Mouse (Mus musculus) embryonic facial prominence, embryonic 15.5 days (tissue): ENCODE data around the gene Evi5. TPM values are rescaled to one million over a fixed set of nuclear protein-coding genes. Genes with fewer than 3 reads are reported as not detected.

Source experiments
- ATAC-seq: fragments of 200-750 bp; cut with Nextera tagmentation; 2 replicates; pipeline ENCODE4 v1.8.0; 2017; ENCODE audit warnings: low read depth, moderate TSS enrichment; ENCODE audit not compliant: insufficient number of reproducible peaks, low FRiP score, low TSS enrichment
- H3K27ac ChIP-seq: fragments of 300-500 bp; sonication (generic); replicated peaks from 2 replicates; pipeline ENCODE4 v1.5.1; 2015; ENCODE audit warnings: mild to moderate bottlenecking, inconsistent platforms
- H3K27me3 ChIP-seq: fragments of 300-500 bp; sonication (generic); 2 replicates; pipeline ENCODE4 v1.6.1; 2015; ENCODE audit warnings: inconsistent platforms
- H3K36me3 ChIP-seq: fragments of 300-500 bp; sonication (generic); 2 replicates; pipeline ENCODE4 v1.6.1; 2015; ENCODE audit warnings: mild to moderate bottlenecking, inconsistent platforms
- H3K4me1 ChIP-seq: fragments of 300-500 bp; sonication (generic); 2 replicates; pipeline ENCODE4 v1.6.1; 2015; ENCODE audit warnings: inconsistent platforms
- H3K4me2 ChIP-seq: fragments of 300-500 bp; sonication (generic); replicated peaks from 2 replicates; pipeline ENCODE4 v1.6.1; 2015; ENCODE audit warnings: mild to moderate bottlenecking, inconsistent platforms
- H3K4me3 ChIP-seq: fragments of 300-500 bp; sonication (generic); replicated peaks from 2 replicates; pipeline ENCODE4 v1.5.1; 2015; ENCODE audit warnings: mild to moderate bottlenecking, inconsistent platforms
- H3K9ac ChIP-seq: fragments of 300-500 bp; sonication (generic); 2 replicates; pipeline ENCODE4 v1.6.1; 2015; ENCODE audit warnings: inconsistent platforms
- H3K9me3 ChIP-seq: fragments of 300-500 bp; sonication (generic); replicated peaks from 2 replicates; pipeline ENCODE4 v1.6.1; 2016; ENCODE audit warnings: inconsistent platforms
- WGBS: fragments of 180-500 bp; shearing (Covaris S2); methylation state at CpG from one replicate; pipeline ENCODE4 v1.1.7; 2015; 5-methylcytosine and 5-hydroxymethylcytosine counted together
- polyA plus RNA-seq: library from polyadenylated mRNA; unstranded; fragments of >200 nt; fragmentation: Nextera tagmentation; extraction: Ambion mirVana; gene quantifications from 2 replicates; pipeline ENCODE4 v1.2.1, GENCODE M21; 2015

The Evi5 gene
- polyA plus RNA-seq, 1 experiment from 2014 or later: 64.0 TPM

DNA sequence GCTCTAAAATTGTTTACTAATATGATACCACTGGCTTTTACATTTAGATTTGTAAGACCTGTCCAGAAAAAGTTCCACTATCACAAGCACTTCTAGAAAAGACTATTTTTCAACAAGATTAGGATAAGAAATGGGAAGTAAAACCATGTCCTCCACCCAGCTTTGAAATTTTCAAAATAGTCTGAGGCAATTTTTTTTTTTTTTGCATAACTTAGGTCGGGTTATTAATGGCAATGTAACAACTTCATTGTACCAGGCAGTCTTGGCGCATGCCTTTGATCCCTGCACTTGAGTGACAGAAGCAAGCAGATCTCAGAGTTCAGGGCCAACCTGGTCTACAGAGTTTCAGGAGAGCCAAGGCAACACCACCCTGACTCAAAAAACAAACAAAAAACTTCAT is 5.2 kb downstream of the Evi5 start:
- Histone ChIP-seq H3K9ac (no peak overlapping the region), H3K4me2 (0 out of 2 replicates have a peak overlapping the region, but pooled peaks have one; percentile 53), H3K27me3 (no peaks in the 10 kb centered on the region), H3K4me3 (no peak overlapping the region), H3K4me1 (peaks cover 7% of the 10 kb centered on the region), H3K36me3 (no peaks in the 10 kb centered on the region), H3K27ac (no peak overlapping the region), H3K9me3 (no peaks in the 10 kb centered on the region)
- WGBS: 48% methylated on average over 2 of the region's 2 CpGs
- no peak for ATAC-seq

DNA sequence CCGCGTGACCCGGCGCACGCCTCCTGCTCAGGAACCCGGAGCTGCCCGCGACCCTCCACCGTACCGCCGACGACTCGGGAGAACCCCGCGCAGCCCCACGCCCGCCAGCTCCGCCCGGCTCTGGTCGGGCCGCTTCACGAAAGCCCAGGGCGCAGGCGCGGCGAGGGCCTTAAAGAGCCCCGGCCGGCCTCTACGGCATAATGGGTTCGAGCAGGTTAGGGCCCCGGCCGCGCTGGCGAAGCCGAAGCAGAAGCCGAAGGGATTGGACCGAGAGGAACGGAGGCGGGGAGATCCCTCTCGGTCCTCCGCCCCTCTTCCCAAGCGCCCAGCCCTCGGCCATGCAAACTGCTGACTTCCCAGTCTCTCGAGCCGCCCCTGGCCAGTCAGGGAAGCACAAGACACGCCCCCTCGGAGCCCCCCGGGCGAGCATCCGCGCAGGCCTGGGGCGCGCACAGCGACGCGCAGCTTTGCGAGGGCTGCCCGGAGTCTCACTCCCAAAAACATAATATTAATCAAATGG is 5.9 kb downstream of the Evi5 start:
- Histone ChIP-seq H3K27ac (peak overlapping the region; percentile 92), H3K4me2 (peak overlapping the region; percentile 53), H3K27me3 (no peaks in the 10 kb centered on the region), H3K9me3 (no peaks in the 10 kb centered on the region), H3K4me3 (peak overlapping the region; percentile 82), H3K4me1 (peaks cover 7% of the 10 kb centered on the region), H3K9ac (peak overlapping the region; percentile 80), H3K36me3 (no peaks in the 10 kb centered on the region)
- WGBS: 3% methylated on average over 56 of the region's 58 CpGs
- peak; percentile 97 for ATAC-seq

DNA sequence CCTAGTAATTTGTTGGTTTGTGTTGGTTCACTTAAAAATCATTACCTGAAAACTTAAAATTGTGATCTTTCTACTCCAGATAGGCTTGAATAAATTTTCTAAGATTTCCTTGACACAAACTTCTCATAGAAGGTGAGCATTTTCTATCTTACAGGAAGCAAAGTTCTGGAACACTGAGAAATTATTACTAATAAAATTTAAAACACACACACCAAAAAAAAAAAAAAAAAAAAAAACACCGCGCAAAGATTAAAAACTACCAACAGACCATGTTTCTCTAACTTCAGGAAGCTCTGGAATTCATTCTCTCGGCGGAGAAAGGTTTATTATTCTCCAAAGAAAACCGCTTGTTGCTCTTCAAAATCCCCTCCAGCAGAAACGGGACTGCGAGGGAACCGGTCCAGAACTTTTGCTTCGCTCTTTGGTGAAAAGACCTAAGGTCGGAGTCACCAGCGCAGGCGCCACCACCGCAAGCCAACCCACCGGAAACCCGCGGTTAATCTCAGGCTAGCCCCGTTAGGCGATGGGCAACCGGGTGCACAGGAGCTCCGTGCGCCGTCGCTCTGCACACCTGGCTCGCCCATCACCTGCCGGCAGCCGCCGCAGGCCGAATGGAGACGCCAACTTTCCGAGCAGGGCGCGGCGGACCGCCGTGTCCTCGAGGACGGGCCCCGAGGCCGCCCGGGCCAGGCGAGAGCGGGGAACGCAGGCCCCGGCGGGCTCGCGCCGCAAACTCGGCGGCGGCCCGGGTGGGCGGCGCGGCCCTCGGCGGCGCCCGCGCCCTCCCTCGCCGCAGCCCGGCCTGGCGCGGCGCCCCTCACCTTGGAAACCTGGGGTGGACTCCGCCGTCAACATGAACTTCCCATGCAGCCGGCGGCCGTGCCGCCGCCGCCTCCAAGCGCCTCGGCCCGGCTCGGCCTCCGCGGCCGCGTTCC is 6.7 kb downstream of the Evi5 start:
- H3K9me3 ChIP-seq: no peaks in the 10 kb centered on the region
- no peaks in the 10 kb centered on the region for H3K27me3 ChIP-seq
- peaks cover 7% of the 10 kb centered on the region for H3K4me1 ChIP-seq
- H3K36me3 ChIP-seq: no peaks in the 10 kb centered on the region
- H3K27ac ChIP-seq: peak overlapping the region; percentile 92
- peak; percentile 64 for ATAC-seq
- WGBS: under 1% methylated on average over 53 of the region's 82 CpGs
- H3K4me2 ChIP-seq: peak overlapping the region; percentile 53
- H3K9ac ChIP-seq: peak overlapping the region; percentile 80
- peak overlapping the region; percentile 82 for H3K4me3 ChIP-seq

DNA sequence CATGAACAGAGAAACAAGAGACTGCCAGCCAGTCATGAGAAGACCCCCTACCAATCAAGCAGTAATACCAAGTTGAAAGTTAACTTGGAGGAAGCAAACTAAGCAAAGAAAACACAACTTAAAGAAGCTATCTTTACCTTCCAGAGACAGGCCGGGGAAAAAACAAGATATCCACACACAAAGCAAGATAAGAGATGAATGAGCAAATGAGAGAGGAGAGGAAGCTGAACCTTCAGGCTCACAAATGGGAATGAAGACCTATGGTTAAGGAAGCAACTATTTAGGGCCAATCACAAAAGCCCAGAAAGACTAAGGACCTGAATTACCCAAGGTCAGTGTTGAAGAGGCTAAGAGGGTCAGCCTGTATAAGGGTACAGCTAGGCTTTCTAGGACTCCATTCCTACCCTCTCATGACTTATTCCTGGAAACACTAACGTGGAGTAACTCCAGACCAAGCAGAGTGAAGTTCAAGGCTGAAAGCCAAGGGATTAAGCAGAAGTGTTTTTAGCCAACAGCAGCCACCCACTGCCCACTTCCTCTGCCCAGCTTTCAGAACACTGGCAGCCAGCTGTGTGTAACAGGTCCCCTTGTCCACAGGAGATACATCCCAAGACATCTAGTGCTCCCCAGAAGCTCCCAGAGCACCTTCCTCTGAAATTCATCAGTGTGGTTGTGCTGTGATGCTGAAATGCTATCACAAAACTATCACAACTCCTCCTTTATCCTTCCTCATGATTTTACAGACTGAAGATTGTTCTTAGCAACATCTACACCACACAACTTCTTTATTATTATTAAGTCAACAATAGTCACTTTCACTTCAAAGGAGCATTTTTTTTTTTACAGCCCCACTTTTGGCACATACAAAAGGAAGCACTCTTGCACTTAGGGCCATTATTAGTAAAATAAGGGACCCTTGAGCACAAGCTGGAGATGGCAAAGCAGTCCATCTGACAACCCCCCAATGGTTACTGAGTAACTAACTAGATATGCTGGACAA is 8.5 kb downstream of the Evi5 start:
- no peak overlapping the region for H3K9ac ChIP-seq
- H3K27me3 ChIP-seq: no peaks in the 10 kb centered on the region
- H3K4me3 ChIP-seq: no peak overlapping the region
- no peak overlapping the region for H3K4me2 ChIP-seq
- 68% methylated on average over 2 of the region's 2 CpGs for WGBS
- no peak for ATAC-seq
- H3K27ac ChIP-seq: no peak overlapping the region
- H3K36me3 ChIP-seq: no peaks in the 10 kb centered on the region
- peaks cover 7% of the 10 kb centered on the region for H3K4me1 ChIP-seq
- H3K9me3 ChIP-seq: no peaks in the 10 kb centered on the region

DNA sequence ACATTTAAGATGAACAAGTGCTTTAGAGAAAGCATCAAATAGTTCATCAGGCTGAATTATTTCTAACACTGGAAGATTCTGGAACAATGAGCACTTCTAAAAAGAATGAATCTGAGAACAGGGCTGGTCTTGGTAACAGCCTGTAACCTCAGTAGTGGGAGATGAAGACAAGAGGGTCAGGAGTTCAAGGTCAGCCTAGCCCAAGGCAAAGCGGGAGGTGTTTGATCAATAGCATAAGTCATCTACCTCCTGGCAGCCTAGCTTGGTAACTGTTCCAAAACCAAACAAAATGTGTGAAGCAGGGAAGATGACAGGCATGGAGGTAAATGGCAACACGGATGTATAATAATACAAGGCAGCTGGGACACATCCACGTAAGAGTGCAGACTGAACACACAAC is 10.9 kb downstream of the Evi5 start:
- Histone ChIP-seq H3K9ac (no peak overlapping the region), H3K27ac (no peak overlapping the region), H3K4me1 (peaks cover 7% of the 10 kb centered on the region), H3K27me3 (no peaks in the 10 kb centered on the region), H3K9me3 (no peaks in the 10 kb centered on the region), H3K4me3 (no peak overlapping the region), H3K4me2 (no peak overlapping the region), H3K36me3 (no peaks in the 10 kb centered on the region)
- no peak for ATAC-seq
- WGBS: 81% methylated on average over 3 of the region's 3 CpGs

DNA sequence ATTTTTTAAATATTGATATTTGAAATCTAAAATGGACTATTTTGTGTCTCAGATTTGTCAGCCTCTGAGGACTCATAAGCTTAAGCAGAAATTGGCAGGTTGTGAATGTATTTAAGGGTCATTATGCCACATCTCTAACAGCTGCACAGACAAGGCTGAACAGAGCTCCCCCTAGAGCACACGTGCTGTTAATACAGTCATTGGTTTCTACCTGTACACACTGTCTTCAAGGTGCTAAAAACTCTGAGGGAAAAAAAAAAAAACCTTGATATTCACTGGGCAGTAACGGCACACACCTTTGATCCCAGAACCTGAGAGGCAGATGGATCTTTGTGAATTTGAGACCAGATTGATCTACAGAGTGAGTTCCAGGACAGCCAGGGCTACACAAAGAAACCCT is 15.9 kb downstream of the Evi5 start:
- Histone ChIP-seq H3K27ac (no peak overlapping the region), H3K36me3 (no peaks in the 10 kb centered on the region), H3K4me3 (no peak overlapping the region), H3K4me2 (no peak overlapping the region), H3K27me3 (no peaks in the 10 kb centered on the region), H3K9me3 (no peaks in the 10 kb centered on the region), H3K9ac (no peak overlapping the region), H3K4me1 (peaks cover 9% of the 10 kb centered on the region)
- ATAC-seq: no peak
- WGBS: 46% methylated on average over 2 of the region's 2 CpGs

DNA sequence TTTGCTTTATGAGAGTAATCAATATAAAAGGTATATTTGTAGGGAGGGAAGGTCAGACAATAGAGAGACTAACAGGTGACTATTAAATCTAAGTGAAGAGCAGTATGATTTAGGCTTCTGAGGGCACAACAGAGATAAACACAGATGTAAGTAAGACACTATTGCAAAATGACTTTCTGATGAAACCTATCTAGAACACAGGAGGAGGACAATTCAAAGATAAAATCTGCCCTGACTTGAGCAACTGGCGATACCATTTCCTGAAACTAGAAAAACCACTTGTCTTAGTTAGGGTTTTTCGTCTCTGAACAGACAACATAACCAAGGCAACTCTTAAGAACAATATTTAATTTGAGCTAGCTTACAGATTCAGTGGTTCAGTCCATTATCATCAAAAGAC is 19.4 kb downstream of the Evi5 start:
- WGBS: 67% methylated on average over 2 of the region's 2 CpGs
- Histone ChIP-seq H3K36me3 (no peaks in the 10 kb centered on the region), H3K4me1 (peaks cover 13% of the 10 kb centered on the region), H3K9ac (no peak overlapping the region), H3K27ac (no peak overlapping the region), H3K9me3 (no peaks in the 10 kb centered on the region), H3K4me2 (no peak overlapping the region), H3K4me3 (no peak overlapping the region), H3K27me3 (no peaks in the 10 kb centered on the region)
- ATAC-seq: no peak

DNA sequence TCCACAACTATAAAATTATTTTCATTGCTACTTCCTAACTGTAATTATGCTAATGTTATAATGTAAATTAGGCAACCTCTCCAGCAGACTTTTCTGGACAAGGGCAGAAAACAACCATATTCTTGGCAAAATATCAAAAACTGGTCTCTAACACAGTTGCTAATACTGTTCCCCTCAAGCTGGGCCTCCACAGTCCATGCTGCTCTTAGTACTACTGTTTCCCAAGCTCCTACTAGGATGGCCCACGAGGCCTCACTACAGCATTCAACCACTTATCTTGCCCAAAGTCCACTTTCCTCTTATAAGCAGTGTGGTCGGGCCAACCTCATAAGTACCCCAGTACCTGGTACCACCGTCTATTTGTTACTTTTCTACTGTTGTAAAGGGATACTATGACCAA is 20.4 kb downstream of the Evi5 start:
- no peak overlapping the region for H3K4me2 ChIP-seq
- 77% methylated on average over 3 of the region's 3 CpGs for WGBS
- H3K36me3 ChIP-seq: 0 out of 2 replicates have a peak, but pooled peaks cover 4% of the 10 kb centered on the region
- H3K27me3 ChIP-seq: no peaks in the 10 kb centered on the region
- H3K4me3 ChIP-seq: no peak overlapping the region
- H3K27ac ChIP-seq: no peak overlapping the region
- no peak for ATAC-seq
- no peak overlapping the region for H3K9ac ChIP-seq
- H3K9me3 ChIP-seq: no peaks in the 10 kb centered on the region
- H3K4me1 ChIP-seq: peaks cover 13% of the 10 kb centered on the region

DNA sequence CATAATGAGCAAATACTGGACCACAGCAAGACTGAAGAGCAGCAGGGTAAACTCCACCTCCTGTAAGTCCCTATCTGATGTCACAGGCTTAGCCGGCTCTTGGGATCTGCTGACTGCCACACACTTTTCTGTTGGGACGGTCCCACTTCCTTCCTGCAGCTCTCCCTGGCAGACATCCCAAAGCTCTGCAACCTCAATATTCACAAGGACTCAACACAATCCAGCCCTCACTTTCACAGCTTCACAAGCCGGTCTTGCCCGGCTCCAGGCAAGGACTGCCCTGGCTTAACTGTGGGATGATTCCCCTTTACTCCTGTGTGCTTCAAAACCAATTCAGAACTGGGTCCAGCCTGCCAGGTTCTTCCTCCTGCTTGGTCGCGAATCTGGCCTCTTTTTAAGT is 21.1 kb downstream of the Evi5 start:
- Histone ChIP-seq H3K4me1 (peaks cover 13% of the 10 kb centered on the region), H3K9me3 (no peaks in the 10 kb centered on the region), H3K9ac (no peak overlapping the region), H3K27ac (peak overlapping the region; percentile 63; the same call in 1 of the 2 replicates), H3K4me3 (no peak overlapping the region), H3K4me2 (peak overlapping the region; percentile 24), H3K27me3 (no peaks in the 10 kb centered on the region), H3K36me3 (0 out of 2 replicates have a peak, but pooled peaks cover 4% of the 10 kb centered on the region)
- ATAC-seq: no peak
- WGBS: 15% methylated on average over 6 of the region's 6 CpGs

DNA sequence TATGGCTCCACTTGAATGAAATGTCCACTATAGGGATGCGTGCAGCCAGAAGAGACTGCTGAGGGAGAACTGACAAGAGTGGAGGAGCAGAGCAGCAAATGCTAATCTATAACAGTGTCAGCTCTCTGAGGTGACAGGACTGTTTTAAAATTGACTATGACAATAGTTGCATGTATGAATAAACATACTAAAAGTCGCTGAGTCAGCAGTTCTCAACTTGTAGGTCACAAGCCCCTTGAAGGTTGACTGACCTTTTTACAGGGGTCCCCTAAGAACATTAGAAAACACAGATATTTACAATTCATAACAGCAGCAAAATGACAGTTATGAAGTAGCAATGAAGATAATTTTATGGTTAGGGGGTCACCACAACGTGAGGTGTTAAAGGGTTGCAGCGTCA is 25.9 kb downstream of the Evi5 start:
- Histone ChIP-seq H3K27me3 (no peaks in the 10 kb centered on the region), H3K9me3 (no peaks in the 10 kb centered on the region), H3K9ac (no peak overlapping the region), H3K4me3 (no peak overlapping the region), H3K27ac (no peak overlapping the region), H3K4me2 (no peak overlapping the region), H3K4me1 (peaks cover 4% of the 10 kb centered on the region), H3K36me3 (0 out of 2 replicates have a peak, but pooled peaks cover 4% of the 10 kb centered on the region)
- WGBS: 93% methylated on average over 4 of the region's 4 CpGs
- ATAC-seq: no peak

DNA sequence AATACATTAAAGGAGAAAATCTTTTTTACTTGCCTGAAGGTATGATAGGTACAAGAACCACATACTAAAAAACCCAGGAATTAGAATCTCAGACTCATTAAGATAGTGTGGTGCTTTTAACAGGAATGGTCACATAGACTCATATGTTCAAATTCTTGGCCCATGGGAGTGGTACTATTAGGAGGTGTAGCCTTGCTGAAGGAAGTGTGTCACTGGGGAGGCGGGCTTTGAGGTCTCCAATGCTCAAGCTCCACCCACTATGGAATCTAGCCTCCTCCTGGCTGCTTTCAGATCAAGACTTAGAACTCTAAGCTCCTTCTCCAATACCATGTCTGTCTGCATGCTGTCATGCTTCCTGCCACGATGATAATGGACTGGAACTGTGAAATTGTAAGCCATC is 27.1 kb downstream of the Evi5 start:
- ATAC-seq: no peak
- H3K9me3 ChIP-seq: no peaks in the 10 kb centered on the region

More for the DNA sequence above, 27.1 kb downstream of the Evi5 start:
- Histone ChIP-seq H3K4me3 (no peak overlapping the region), H3K27me3 (no peaks in the 10 kb centered on the region), H3K4me2 (no peak overlapping the region), H3K9ac (no peak overlapping the region), H3K4me1 (no peaks in the 10 kb centered on the region), H3K27ac (no peak overlapping the region), H3K36me3 (0 out of 2 replicates have a peak, but pooled peaks cover 4% of the 10 kb centered on the region)
- 61% methylated on average over 2 of the region's 2 CpGs for WGBS
